Mouse (Mus musculus): Measurements from ENCODE around the gene Hhatl.

Gene Hhatl

DNA sequence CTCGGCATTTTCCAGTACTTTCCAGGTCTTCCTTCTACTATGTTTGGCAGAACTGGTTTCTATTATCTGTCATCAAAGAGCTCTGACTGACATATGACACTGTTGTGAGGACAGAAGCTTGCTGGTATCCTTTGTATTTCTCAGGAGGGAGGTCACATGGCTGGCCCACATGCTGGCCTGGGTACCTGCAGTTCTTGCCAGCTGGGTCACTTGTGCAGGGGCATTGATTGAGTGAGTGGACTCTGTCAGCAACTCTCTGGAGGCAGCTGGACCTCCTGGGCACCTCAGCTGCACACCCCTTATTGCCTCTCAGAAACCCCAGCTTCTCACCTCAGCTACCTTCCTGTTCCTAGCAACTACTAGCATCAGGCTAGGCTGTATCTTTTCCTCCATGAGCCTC lies 15.2 kb upstream of the Hhatl start:
- DNase-seq (ENCODE audit: low read depth, low spot score) = no peak

DNA sequence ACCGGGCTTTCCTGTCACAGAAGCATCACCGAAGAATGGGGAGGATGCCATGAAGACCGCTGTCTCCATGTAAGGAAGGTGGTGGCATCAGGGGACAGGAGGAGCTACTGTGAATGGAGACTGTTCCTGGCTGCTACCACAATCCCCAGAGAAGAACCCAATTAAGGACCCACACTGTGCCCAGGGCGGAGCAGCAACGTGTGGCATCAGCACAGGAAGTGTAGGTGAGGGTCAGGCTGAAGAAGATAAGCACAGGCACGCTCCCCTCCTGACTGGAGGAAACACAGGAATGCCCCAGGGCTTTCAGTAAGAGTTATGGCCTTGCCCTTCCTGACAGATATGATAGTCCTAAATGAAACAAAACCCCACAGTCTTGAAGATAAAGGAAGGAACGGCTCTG lies 10.4 kb upstream of the Hhatl start:
- no peak for DNase-seq (ENCODE audit: low read depth, low spot score)

- no peak for DNase-seq (ENCODE audit: low read depth, low spot score)
These were observed 6.7 kb upstream of the Hhatl start for GRCm38 (mm10) chr9:121798887-121799520.

GRCm38 (mm10) chr9:121797722-121798121 lies 5.4 kb upstream of the Hhatl start:
- DNase-seq (ENCODE audit: low read depth, low spot score) = no peak

DNA sequence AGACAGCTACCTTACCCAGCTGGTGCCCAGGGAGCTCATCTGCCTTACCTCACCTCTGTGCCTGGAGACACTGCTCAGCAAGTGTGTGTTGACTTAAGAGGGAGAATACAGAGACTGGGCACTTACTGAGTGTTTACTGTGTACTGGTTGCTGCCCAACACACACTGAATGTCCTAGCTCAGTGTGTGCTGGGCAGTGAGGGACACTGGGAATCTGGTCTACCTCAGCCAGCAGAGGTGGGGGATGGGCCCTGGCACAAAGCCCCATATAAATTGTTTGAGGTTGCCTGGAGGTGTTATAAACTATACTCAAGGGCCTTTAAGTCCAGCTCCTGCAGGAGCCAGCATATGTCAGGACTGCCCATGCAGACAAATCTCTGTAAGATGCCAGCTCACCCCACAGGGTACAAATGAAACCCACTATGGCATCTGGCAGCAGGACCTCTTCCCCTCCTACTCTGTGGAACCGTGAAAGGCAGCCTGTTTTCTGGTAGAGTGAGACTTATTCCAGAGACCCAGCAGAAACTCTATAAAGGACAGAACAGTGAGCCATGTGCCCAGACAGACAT lies 2.7 kb upstream of the Hhatl start:
- DNase-seq (ENCODE audit: low read depth, low spot score) = no peak

- no peak for DNase-seq (ENCODE audit: low read depth, low spot score)
These were observed 1.1 kb downstream of the Hhatl start for GRCm38 (mm10) chr9:121791206-121791605.

GRCm38 (mm10) chr9:121786359-121786758 lies 5.9 kb downstream of the Hhatl start:
- DNase-seq (ENCODE audit: low read depth, low spot score) = no peak

- no peak for DNase-seq (ENCODE audit: low read depth, low spot score)
These were observed 7.0 kb downstream of the Hhatl start for GRCm38 (mm10) chr9:121785261-121785660.

DNA sequence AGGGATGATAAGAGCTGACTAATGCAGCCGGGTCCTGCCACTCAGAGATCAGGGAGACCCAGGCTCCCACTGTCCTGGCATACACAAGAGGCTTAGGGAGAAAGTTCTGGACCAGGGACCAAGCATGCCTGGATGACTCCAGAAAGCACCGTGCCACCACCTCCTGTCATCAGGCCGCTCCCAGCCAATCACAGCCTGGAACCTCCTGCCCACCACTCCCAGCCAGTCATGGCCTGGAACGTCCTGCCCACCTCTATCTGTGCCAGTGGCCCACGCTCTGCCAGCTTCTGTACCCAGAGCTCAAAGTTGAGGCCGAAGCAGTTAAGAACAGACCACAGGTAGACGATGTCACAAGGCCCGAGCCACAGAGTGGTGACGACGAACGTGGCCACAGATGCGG lies 7.5 kb downstream of the Hhatl start:
- no peak for DNase-seq (ENCODE audit: low read depth, low spot score)

DNA sequence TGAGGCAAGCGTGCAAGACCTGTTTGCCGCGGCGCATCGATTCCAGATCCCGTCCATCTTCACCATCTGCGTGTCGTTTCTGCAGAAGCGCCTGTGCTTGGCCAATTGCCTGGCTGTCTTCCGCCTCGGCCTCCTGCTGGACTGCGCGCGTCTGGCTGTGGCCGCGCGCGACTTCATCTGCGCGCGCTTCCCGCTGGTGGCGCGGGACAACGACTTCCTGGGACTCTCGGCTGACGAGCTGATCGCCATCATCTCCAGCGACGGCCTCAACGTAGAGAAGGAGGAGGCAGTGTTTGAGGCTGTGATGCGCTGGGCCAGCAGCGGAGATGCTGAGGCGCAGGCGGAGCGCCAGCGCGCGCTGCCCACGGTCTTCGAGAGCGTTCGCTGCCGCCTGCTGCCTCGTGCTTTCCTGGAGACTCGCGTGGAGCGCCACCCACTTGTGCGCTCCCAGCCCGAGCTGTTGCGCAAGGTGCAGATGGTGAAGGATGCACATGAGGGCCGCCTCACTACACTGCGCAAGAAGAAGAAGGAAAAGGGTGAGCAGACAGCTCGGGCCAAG lies 14.2 kb downstream of the Hhatl start:
- peak; percentile 82 for DNase-seq (ENCODE audit: low read depth, low spot score)

GRCm38 (mm10) chr9:121777484-121778065 lies 14.7 kb downstream of the Hhatl start, which contains the start of gene Klhl40:
Gene Klhl40 (plus strand): TSS chr9:121777607.
- peak; percentile 48 for DNase-seq (ENCODE audit: low read depth, low spot score)

DNA sequence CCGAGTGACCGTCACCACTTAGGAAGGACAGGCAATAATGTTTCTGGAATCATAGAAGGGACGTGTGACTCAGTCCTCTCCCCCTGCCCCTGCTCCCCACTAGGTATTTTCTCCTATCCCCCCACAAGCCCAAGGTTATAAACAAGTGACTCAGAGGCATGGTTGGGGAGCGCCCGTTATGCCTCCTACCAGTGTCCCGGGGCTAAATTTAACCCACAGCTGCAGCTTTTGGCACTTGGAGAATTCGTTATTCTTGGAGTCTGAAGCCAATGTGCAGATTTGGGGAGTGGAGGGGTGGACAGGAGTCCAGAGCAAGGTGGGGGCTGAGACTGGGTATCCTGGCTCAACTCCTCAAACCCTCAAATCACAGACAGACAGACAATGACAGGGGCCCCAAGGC lies 15.8 kb downstream of the Hhatl start:
- peak; percentile 67 for DNase-seq (ENCODE audit: low read depth, low spot score)

DNA sequence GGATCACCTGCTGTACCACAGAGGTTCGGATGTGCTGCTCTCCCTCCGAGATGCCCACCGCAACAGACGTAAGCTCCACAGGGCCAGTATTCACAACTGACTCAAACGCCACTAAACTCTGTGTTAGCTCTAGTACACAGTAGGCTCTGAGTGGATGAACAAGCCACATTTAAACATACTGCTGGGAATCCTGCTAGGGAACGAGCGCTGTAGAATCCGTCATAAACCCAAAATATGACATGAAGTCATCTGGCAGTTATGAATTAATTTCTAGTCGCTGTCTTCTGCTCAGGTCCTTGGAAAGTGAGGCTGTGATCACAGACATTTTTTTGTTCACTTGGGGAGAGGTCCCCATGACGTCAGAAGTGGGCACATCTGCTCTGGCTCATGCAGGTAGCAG lies 16.4 kb downstream of the Hhatl start:
- DNase-seq (ENCODE audit: low read depth, low spot score) = no peak

- DNase-seq (ENCODE audit: low read depth, low spot score) = no peak
These were observed 19.9 kb downstream of the Hhatl start for GRCm38 (mm10) chr9:121772412-121772811.

DNA sequence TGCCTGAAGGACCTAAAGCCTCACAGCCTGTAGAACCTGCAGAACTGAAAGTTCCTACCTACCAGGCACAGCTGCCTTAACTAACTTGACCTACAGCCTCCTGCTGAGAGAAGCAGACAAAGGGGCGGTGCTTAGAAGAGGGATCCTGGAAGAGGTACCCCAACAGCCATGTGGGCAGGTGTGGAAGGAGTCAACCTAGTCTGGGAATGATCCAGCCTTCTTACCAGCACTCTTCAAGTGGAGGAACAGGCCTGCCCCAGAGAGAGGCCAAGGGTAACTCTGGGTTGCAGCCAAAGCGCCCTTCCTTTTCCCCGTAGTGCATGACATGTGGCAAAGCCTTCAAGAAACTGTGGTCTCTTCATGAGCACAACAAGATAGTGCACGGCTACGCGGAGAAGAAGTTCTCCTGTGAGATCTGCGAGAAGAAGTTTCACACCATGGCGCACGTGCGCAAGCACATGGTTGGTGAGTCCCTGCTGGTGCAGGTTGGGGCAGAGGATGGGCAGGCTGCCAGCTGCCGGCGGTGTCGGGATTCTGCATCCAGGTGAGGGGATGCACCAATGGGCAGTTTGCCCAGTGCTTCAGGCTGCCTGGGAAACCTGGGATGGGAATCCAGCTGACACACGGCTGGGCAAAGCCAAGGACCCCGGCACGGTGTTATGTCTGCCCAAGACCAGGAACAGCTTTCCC lies 27.0 kb downstream of the Hhatl start:
- no peak for DNase-seq (ENCODE audit: low read depth, low spot score)

- no peak for DNase-seq (ENCODE audit: low read depth, low spot score)
These were observed 28.6 kb downstream of the Hhatl start for GRCm38 (mm10) chr9:121763716-121764115.

- DNase-seq (ENCODE audit: low read depth, low spot score) = no peak
These were observed 29.5 kb downstream of the Hhatl start for GRCm38 (mm10) chr9:121762761-121763160.

DNA sequence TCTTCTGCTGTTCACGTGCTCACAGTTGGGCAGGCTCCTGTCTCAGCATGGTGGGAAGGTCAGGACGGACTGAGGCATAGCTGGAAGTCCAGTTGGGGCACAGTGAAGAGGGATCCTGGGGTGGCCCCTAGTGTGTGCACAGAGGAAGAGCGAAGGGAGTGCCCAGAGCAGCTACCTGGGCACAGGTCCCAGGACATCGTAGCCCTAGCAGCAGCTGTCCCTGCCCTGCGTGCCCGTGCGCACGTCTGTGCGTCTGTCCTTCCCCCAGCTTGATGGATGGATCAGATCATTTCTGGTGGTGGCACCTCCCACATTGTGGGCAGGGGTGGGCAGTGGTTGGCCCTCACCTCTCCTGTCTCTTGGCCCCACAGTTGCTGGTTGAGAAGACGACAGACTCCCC lies 30.1 kb downstream of the Hhatl start:
- DNase-seq (ENCODE audit: low read depth, low spot score) = no peak

DNA sequence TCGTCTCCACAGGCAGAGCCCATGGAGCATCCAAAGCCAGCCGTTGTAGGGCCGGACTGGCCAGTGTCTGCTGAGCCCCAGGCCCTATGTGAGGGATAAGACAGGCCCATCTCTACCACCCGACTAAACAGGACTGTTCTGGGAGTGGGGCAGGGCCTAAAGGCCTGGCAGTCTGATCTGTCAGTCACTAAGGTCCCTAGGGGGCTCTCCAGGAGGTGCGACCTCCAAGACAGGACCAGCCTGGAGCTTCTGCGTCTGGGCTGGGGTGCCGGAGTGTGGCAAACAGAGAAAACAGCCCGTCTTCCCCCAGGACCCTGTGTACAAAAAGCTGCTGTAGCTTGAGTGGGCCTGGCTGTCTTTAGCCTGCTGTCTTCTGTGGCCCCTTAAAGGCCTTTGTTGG lies 30.5 kb downstream of the Hhatl start:
- no peak for DNase-seq (ENCODE audit: low read depth, low spot score)

DNA sequence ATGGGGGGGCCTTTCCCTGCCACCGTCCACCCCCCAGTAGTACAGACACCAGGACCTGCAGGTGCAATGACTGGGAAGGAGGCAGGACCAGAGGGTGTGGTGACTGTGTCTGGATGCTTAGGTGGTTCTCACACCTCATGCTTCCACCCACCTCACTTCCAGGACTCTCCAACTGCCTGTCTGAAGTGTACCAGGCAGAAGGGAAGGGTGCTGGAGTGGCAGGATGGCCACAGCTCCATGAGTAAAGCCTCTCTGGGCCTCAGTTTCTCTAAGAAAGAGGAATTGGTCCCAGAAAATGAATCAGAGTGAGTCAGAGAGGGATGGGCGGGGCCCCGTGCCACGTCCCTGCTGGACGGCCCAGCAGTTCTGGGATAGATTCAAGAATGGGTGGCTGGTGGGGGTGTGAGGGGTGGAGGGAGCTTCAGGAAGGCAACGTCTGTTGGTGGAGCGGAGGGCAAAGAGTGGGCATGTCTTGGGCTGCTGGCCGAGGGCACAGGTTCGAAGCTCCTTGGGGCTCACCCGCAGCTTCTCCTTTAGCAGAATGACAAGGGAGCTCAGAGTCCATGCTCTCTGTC lies 31.1 kb downstream of the Hhatl start:
- no peak for DNase-seq (ENCODE audit: low read depth, low spot score)

DNA sequence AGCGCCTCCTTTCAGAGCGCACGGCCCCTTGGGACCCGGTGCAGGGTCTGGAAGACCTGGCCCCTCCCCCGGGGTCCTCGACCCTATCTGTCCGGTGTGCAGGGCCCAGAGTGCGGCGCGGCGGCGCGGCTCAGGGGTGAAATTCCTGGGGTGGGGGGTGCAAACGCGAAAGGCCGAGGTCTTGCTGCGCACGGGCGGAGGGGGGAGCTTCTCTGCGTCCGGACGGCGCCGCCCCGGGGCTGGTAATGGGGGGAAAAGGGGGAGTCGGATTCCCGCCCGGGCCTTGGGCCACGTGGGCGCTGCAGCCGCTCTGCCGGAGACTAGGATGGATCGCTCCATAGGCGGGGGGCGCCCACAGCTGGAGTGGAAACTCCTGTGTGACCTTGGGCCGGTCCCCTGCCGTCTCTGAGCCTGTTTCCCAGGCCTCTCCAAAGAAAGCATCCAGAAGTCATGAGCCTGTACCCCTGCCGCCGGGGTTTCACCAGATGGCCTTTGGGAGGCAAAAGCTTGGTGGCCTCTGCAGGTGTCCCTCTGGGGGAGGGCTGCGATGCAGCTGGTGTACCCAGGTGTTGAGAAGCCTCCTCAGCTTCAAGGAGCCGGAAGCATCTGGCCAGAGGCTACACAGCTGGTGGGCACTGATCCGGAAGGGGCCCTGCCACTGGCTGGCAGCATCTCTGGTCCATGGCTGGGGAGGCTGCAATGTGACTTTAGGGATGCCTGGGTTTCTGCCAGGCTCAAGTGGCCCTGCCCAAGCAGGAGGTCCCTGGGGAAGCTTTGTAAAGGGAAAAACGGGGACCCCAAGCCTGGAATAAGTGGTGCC lies 31.8 kb downstream of the Hhatl start:
- DNase-seq (ENCODE audit: low read depth, low spot score) = no peak
